Mouse (Mus musculus) liver, embryonic 14.5 days (tissue): ENCODE results near the gene Ern2. TPM values are rescaled to one million over a fixed set of nuclear protein-coding genes. Genes with fewer than 3 reads are reported as not detected.
A peak's percentile ranks its signal among the peaks of the same experiment; 100 is the strongest.

Experiments
- ATAC-seq: fragments of 200-750 bp; cut with Nextera tagmentation; 2 replicates; pipeline ENCODE4 v1.8.0; 2017; ENCODE audit warnings: moderate number of reproducible peaks, mild to moderate bottlenecking, moderate library complexity; ENCODE audit not compliant: insufficient read depth
- DNase-seq, 3 experiments: peaks; one replicate each; pipeline ENCODE4 v3.0.0-alpha.2; 2012 to 2013; ENCODE audit warnings: low read depth in 3 of 3, low spot score in 3 of 3
- H3K27ac ChIP-seq: fragments of 300-500 bp; sonication (generic); 2 replicates; pipeline ENCODE4 v1.5.1; 2014; ENCODE audit warnings: moderate library complexity, mild to moderate bottlenecking, control low read depth, inconsistent platforms
- H3K27me3 ChIP-seq: fragments of 300-500 bp; sonication (generic); 2 replicates; pipeline ENCODE4 v1.6.1; 2014; ENCODE audit warnings: mild to moderate bottlenecking, low read length, moderate library complexity; ENCODE audit not compliant: control insufficient read depth, insufficient read depth
- H3K36me3 ChIP-seq: fragments of 300-500 bp; sonication (generic); replicated peaks from 2 replicates; pipeline ENCODE4 v1.6.1; 2014; ENCODE audit warnings: low read depth; ENCODE audit not compliant: control insufficient read depth, insufficient read depth
- H3K4me1 ChIP-seq, 2 experiments: fragments of 200-500 bp in 1 of 2; fragments of 300-500 bp in 1 of 2; sonication (generic) in 1 of 2; replicated peaks; 2 replicates each; pipeline ENCODE4 v1.6.1; 2012 to 2014; ENCODE audit warnings: antibody characterized with exemption in 1 of 2, inconsistent platforms in 1 of 2, low read length in 1 of 2; ENCODE audit not compliant: control insufficient read depth in 2 of 2, insufficient read depth in 2 of 2
- H3K4me2 ChIP-seq: fragments of 300-500 bp; sonication (generic); 2 replicates; pipeline ENCODE4 v1.6.1; 2014; ENCODE audit warnings: low read depth, mild to moderate bottlenecking, control low read depth, moderate library complexity
- H3K4me3 ChIP-seq, 2 experiments: fragments of 200-500 bp in 1 of 2; fragments of 300-500 bp in 1 of 2; sonication (generic) in 1 of 2; 2 replicates each; pipeline ENCODE4 v1.5.1; 2012 to 2014; ENCODE audit warnings: low read depth in 2 of 2, low read length in 2 of 2, mild to moderate bottlenecking in 2 of 2, control low read depth in 1 of 2, inconsistent platforms in 1 of 2, moderate library complexity in 1 of 2; ENCODE audit not compliant: insufficient read depth in 1 of 2
- H3K9ac ChIP-seq: fragments of 300-500 bp; sonication (generic); replicated peaks from 2 replicates; pipeline ENCODE4 v1.6.1; 2014; ENCODE audit warnings: mild to moderate bottlenecking, control low read depth, moderate library complexity
- H3K9me3 ChIP-seq: fragments of 300-500 bp; sonication (generic); 2 replicates; pipeline ENCODE4 v1.6.1; 2016; ENCODE audit warnings: low read length, mixed read lengths; ENCODE audit not compliant: control insufficient read depth
- CTCF ChIP-seq: IDR thresholded peaks from 2 replicates; pipeline ENCODE4 v1.5.1; 2016; ENCODE audit warnings: antibody characterized with exemption, low read depth, control low read depth
- EP300 ChIP-seq: IDR thresholded peaks from 2 replicates; pipeline ENCODE4 v1.6.1; 2016; ENCODE audit warnings: antibody characterized with exemption, low read depth
- WGBS: fragments of 180-500 bp; shearing (Covaris S2); extraction: QIAGEN DNeasy Blood & Tissue Kit; methylation state at CpG from one replicate; pipeline ENCODE4 v1.1.7; 2014; ENCODE audit not compliant: insufficient replicate concordance; 5-methylcytosine and 5-hydroxymethylcytosine counted together
- polyA plus RNA-seq, 2 experiments: library from polyadenylated mRNA; depleted of rRNA in 1 of 2; stranded (reverse) in 1 of 2; unstranded in 1 of 2; fragments of >200 nt; fragmentation: Nextera tagmentation in 1 of 2; extraction: Ambion mirVana in 1 of 2; gene quantifications; 2 replicates each; pipeline versions ENCODE4 v1.2.1 to v1.2.3; 2012 to 2014

Gene Ern2
- polyA plus RNA-seq, 2 experiments = not detected

GRCm38 (mm10) chr7:122167203-122167602 is 18.8 kb downstream of the Ern2 start:
- DNase-seq = no peak

GRCm38 (mm10) chr7:122163766-122164165 is 22.2 kb downstream of the Ern2 start:
- Histone ChIP-seq H3K27me3 (no peaks in the 10 kb centered on the region), H3K9ac (no peak overlapping the region), H3K36me3 (peaks cover 81% of the 10 kb centered on the region), H3K27ac (no peak overlapping the region), H3K4me2 (no peak overlapping the region), H3K4me1 (peaks cover 8 to 13% of the 10 kb centered on the region in 2 experiments), H3K4me3 (no peak overlapping the region), H3K9me3 (no peaks in the 10 kb centered on the region)
- ATAC-seq (no peak), DNase-seq (no peak)
- TF ChIP-seq EP300 (no peak), CTCF (no peak)
- 87% methylated on average over 8 of the region's 8 CpGs for WGBS

More at GRCm38 (mm10) chr7:122167203-122167602, 18.8 kb downstream of the Ern2 start:
- Histone ChIP-seq H3K36me3 (peaks cover 83% of the 10 kb centered on the region), H3K27ac (no peak overlapping the region), H3K9ac (no peak overlapping the region), H3K27me3 (no peaks in the 10 kb centered on the region), H3K9me3 (no peaks in the 10 kb centered on the region), H3K4me2 (no peak overlapping the region), H3K4me1 (no peaks in the 10 kb centered on the region; a peak in 1 of 4 replicates), H3K4me3 (no peak overlapping the region)
- ATAC-seq = no peak
- 89% methylated on average over 7 of the region's 7 CpGs for WGBS
- TF ChIP-seq CTCF (no peak), EP300 (no peak)

- H3K9me3 ChIP-seq = no peaks in the 10 kb centered on the region
- WGBS = under 1% methylated on average over 12 of the region's 12 CpGs
- peak overlapping the region; percentile 88 for H3K4me2 ChIP-seq
- H3K36me3 ChIP-seq = peaks cover 44% of the 10 kb centered on the region
- H3K4me3 ChIP-seq = peak overlapping the region; percentile 89 to 96
- peaks cover 12 to 22% of the 10 kb centered on the region in 2 experiments for H3K4me1 ChIP-seq
- H3K27ac ChIP-seq = peak overlapping the region; percentile 40
- H3K27me3 ChIP-seq = no peaks in the 10 kb centered on the region
- peak overlapping the region; percentile 88 for H3K9ac ChIP-seq
- DNase-seq (no peak), ATAC-seq (no peak)
- TF ChIP-seq EP300 = no peak
- no peak for TF ChIP-seq CTCF
Observed at GRCm38 (mm10) chr7:122160037-122160436, 26.0 kb downstream of the Ern2 start.

- no peaks in the 10 kb centered on the region for H3K9me3 ChIP-seq
- H3K9ac ChIP-seq = peak within 1 kb of the TSS; percentile 94
- H3K27ac ChIP-seq = peak within 1 kb of the TSS; percentile 80
- TF ChIP-seq EP300 = peak; percentile 55
- TF ChIP-seq CTCF = peak; percentile 12; the same call in 1 of the 2 replicates
- DNase-seq (peak; percentile 77 to 79 (median 77)), ATAC-seq (peak; percentile 92)
- peak within 1 kb of the TSS; percentile 89 to 96 for H3K4me3 ChIP-seq
- H3K36me3 ChIP-seq = peaks cover 36% of the 10 kb centered on the region
- H3K4me1 ChIP-seq = peaks cover 12 to 22% of the 10 kb centered on the region in 2 experiments
- under 1% methylated on average over 63 of the region's 63 CpGs for WGBS
- no peaks in the 10 kb centered on the region for H3K27me3 ChIP-seq
- peak within 1 kb of the TSS; percentile 88 for H3K4me2 ChIP-seq
Observed at GRCm38 (mm10) chr7:122158915-122159902, 26.8 kb downstream of the Ern2 start, which contains the start of gene Plk1. Gene Plk1, plus strand, starts transcription at chr7:122159439.

- 7% methylated on average over 13 of the region's 13 CpGs for WGBS
- Histone ChIP-seq H3K9ac (peak overlapping the region; percentile 94), H3K4me2 (peak overlapping the region; percentile 88), H3K9me3 (no peaks in the 10 kb centered on the region), H3K4me1 (peaks cover 12 to 22% of the 10 kb centered on the region in 2 experiments), H3K27me3 (no peaks in the 10 kb centered on the region), H3K36me3 (peaks cover 31% of the 10 kb centered on the region), H3K4me3 (peak overlapping the region; percentile 89 to 96), H3K27ac (peak overlapping the region; percentile 80)
- DNase-seq (peak in 1 of 3 experiments; percentile 13), ATAC-seq (0 out of 2 replicates have a peak, but pooled peaks have one; percentile 4)
- TF ChIP-seq EP300 = no peak
- no peak for TF ChIP-seq CTCF
Observed at GRCm38 (mm10) chr7:122158488-122158887, 27.5 kb downstream of the Ern2 start.
